Mouse (Mus musculus): Measurements from ENCODE around the gene Gbf1. TPM values are rescaled to one million over a fixed set of nuclear protein-coding genes. Genes with fewer than 3 reads are reported as not detected.

The Gbf1 gene
- polyA plus RNA-seq (2012; rRNA removed): 60.8 and 64.7 TPM in 2 replicates

GRCm38 (mm10) chr19:46152127-46152803 lies at the start of gene Gbf1:
Gbf1 (plus strand) TSS chr19:46152509.
- no peaks in the 10 kb centered on the region for H3K27me3 ChIP-seq (replicated peaks; ENCODE audit: control insufficient read depth, insufficient read depth, low read length)
- peak; percentile 99 for DNase-seq
- no peak for TF ChIP-seq CTCF (conservative IDR thresholded peaks at IDR 0.05; ENCODE audit: insufficient read depth, insufficient read length, low read depth, low read length)
- peak; percentile 89 for TF ChIP-seq POLR2A (IDR thresholded peaks at IDR 0.05; ENCODE audit: low read depth, low read length)
- H3K4me1 ChIP-seq (ENCODE audit: control insufficient read depth, insufficient read depth, low read length): peaks cover 18% of the 10 kb centered on the region
- peak within 1 kb of the TSS; percentile 78 for H3K4me3 ChIP-seq (ENCODE audit: insufficient read depth, low read depth, low read length)
- H3K27ac ChIP-seq (ENCODE audit: insufficient read depth, low read depth, low read length): peak within 1 kb of the TSS; percentile 44; the same call in 1 of the 2 replicates
- under 1% methylated on average over 37 of the region's 37 CpGs for WGBS
- no peaks in the 10 kb centered on the region for H3K36me3 ChIP-seq (ENCODE audit: control insufficient read depth, insufficient read depth, low read length)

GRCm38 (mm10) chr19:46103437-46104186 lies 48.7 kb upstream of the Gbf1 start:
- Histone ChIP-seq H3K4me3 (ENCODE audit: insufficient read depth, low read depth, low read length) (no peak overlapping the region), H3K27me3 (replicated peaks; ENCODE audit: control insufficient read depth, insufficient read depth, low read length) (no peaks in the 10 kb centered on the region), H3K4me1 (ENCODE audit: control insufficient read depth, insufficient read depth, low read length) (no peaks in the 10 kb centered on the region), H3K36me3 (ENCODE audit: control insufficient read depth, insufficient read depth, low read length) (no peaks in the 10 kb centered on the region), H3K27ac (ENCODE audit: insufficient read depth, low read depth, low read length) (no peak overlapping the region)
- WGBS: 62% methylated on average over 6 of the region's 6 CpGs
- TF ChIP-seq CTCF (conservative IDR thresholded peaks at IDR 0.05; ENCODE audit: insufficient read depth, insufficient read length, low read depth, low read length) (no peak), POLR2A (IDR thresholded peaks at IDR 0.05; ENCODE audit: low read depth, low read length) (no peak)
- DNase-seq: no peak

GRCm38 (mm10) chr19:46104187-46104557 lies 48.1 kb upstream of the Gbf1 start:
- H3K27ac ChIP-seq (ENCODE audit: insufficient read depth, low read depth, low read length): no peak overlapping the region
- H3K36me3 ChIP-seq (ENCODE audit: control insufficient read depth, insufficient read depth, low read length): no peaks in the 10 kb centered on the region
- DNase-seq: no peak
- no peaks in the 10 kb centered on the region for H3K27me3 ChIP-seq (replicated peaks; ENCODE audit: control insufficient read depth, insufficient read depth, low read length)
- H3K4me1 ChIP-seq (ENCODE audit: control insufficient read depth, insufficient read depth, low read length): no peaks in the 10 kb centered on the region
- no peak for TF ChIP-seq POLR2A (IDR thresholded peaks at IDR 0.05; ENCODE audit: low read depth, low read length)
- no peak for TF ChIP-seq CTCF (conservative IDR thresholded peaks at IDR 0.05; ENCODE audit: insufficient read depth, insufficient read length, low read depth, low read length)
- WGBS: 76% methylated on average over 2 of the region's 2 CpGs
- H3K4me3 ChIP-seq (ENCODE audit: insufficient read depth, low read depth, low read length): no peak overlapping the region

- no peak overlapping the region for H3K4me3 ChIP-seq (ENCODE audit: insufficient read depth, low read depth, low read length)
- DNase-seq: no peak
- H3K27ac ChIP-seq (ENCODE audit: insufficient read depth, low read depth, low read length): no peak overlapping the region
- H3K27me3 ChIP-seq (replicated peaks; ENCODE audit: control insufficient read depth, insufficient read depth, low read length): no peaks in the 10 kb centered on the region
- TF ChIP-seq POLR2A (IDR thresholded peaks at IDR 0.05; ENCODE audit: low read depth, low read length) (no peak), CTCF (conservative IDR thresholded peaks at IDR 0.05; ENCODE audit: insufficient read depth, insufficient read length, low read depth, low read length) (no peak)
- WGBS: 86% methylated on average over 2 of the region's 2 CpGs
- H3K36me3 ChIP-seq (ENCODE audit: control insufficient read depth, insufficient read depth, low read length): no peaks in the 10 kb centered on the region
- H3K4me1 ChIP-seq (ENCODE audit: control insufficient read depth, insufficient read depth, low read length): no peaks in the 10 kb centered on the region
Observed at GRCm38 (mm10) chr19:46110214-46110613, 42.1 kb upstream of the Gbf1 start.

GRCm38 (mm10) chr19:46110781-46111180 lies 41.5 kb upstream of the Gbf1 start:
- DNase-seq: no peak
- 87% methylated on average over 5 of the region's 5 CpGs for whole genome bisulfite sequencing

GRCm38 (mm10) chr19:46114617-46115016 lies 37.7 kb upstream of the Gbf1 start:
- Histone ChIP-seq H3K36me3 (ENCODE audit: control insufficient read depth, insufficient read depth, low read length) (no peaks in the 10 kb centered on the region), H3K27me3 (replicated peaks; ENCODE audit: control insufficient read depth, insufficient read depth, low read length) (no peaks in the 10 kb centered on the region), H3K4me3 (ENCODE audit: insufficient read depth, low read depth, low read length) (no peak overlapping the region), H3K27ac (ENCODE audit: insufficient read depth, low read depth, low read length) (no peak overlapping the region), H3K4me1 (ENCODE audit: control insufficient read depth, insufficient read depth, low read length) (no peaks in the 10 kb centered on the region)
- no peak for DNase-seq
- WGBS: 55% methylated on average over 4 of the region's 4 CpGs
- TF ChIP-seq CTCF (conservative IDR thresholded peaks at IDR 0.05; ENCODE audit: insufficient read depth, insufficient read length, low read depth, low read length) (no peak), POLR2A (IDR thresholded peaks at IDR 0.05; ENCODE audit: low read depth, low read length) (no peak)

More at GRCm38 (mm10) chr19:46110781-46111180, 41.5 kb upstream of the Gbf1 start:
- no peak for TF ChIP-seq CTCF (conservative IDR thresholded peaks at IDR 0.05; ENCODE audit: insufficient read depth, insufficient read length, low read depth, low read length)
- no peak for TF ChIP-seq POLR2A (IDR thresholded peaks at IDR 0.05; ENCODE audit: low read depth, low read length)
- Histone ChIP-seq H3K4me3 (ENCODE audit: insufficient read depth, low read depth, low read length) (no peak overlapping the region), H3K36me3 (ENCODE audit: control insufficient read depth, insufficient read depth, low read length) (no peaks in the 10 kb centered on the region), H3K27ac (ENCODE audit: insufficient read depth, low read depth, low read length) (no peak overlapping the region), H3K27me3 (replicated peaks; ENCODE audit: control insufficient read depth, insufficient read depth, low read length) (no peaks in the 10 kb centered on the region), H3K4me1 (ENCODE audit: control insufficient read depth, insufficient read depth, low read length) (no peaks in the 10 kb centered on the region)

- Histone ChIP-seq H3K36me3 (ENCODE audit: control insufficient read depth, insufficient read depth, low read length) (no peaks in the 10 kb centered on the region), H3K4me1 (ENCODE audit: control insufficient read depth, insufficient read depth, low read length) (no peaks in the 10 kb centered on the region), H3K4me3 (ENCODE audit: insufficient read depth, low read depth, low read length) (no peak overlapping the region), H3K27me3 (replicated peaks; ENCODE audit: control insufficient read depth, insufficient read depth, low read length) (no peaks in the 10 kb centered on the region), H3K27ac (ENCODE audit: insufficient read depth, low read depth, low read length) (no peak overlapping the region)
- no peak for TF ChIP-seq CTCF (conservative IDR thresholded peaks at IDR 0.05; ENCODE audit: insufficient read depth, insufficient read length, low read depth, low read length)
- TF ChIP-seq POLR2A (IDR thresholded peaks at IDR 0.05; ENCODE audit: low read depth, low read length): no peak
- WGBS: 97% methylated on average over 3 of the region's 3 CpGs
- no peak for DNase-seq
Observed at GRCm38 (mm10) chr19:46119458-46119857, 32.9 kb upstream of the Gbf1 start.

Measured in kidney, adult 2 months (tissue).